Mouse (Mus musculus): ENCODE measurements at regions not wholly inside any gene's neighbourhood (a gene's known extent, or its start where the extent isn't known, plus 50 kb on each side); places are given as distances from the start of the nearest gene placed in this dataset.

- H3K4me2 ChIP-seq (ENCODE audit: low read depth, low read length) = no peak overlapping the region
- H3K4me1 ChIP-seq (ENCODE audit: control insufficient read depth, insufficient read depth, low read length) = no peaks in the 10 kb centered on the region
- no peak overlapping the region for H3K27ac ChIP-seq (ENCODE audit: low read depth, low read length)
- 67% methylated on average over 13 of the region's 13 CpGs for WGBS
- H3K27me3 ChIP-seq (ENCODE audit: control insufficient read depth, insufficient read depth, low read length) = no peaks in the 10 kb centered on the region
- no peak overlapping the region for H3K4me3 ChIP-seq (ENCODE audit: low read depth, low read length)
- H3K36me3 ChIP-seq (ENCODE audit: control insufficient read depth, insufficient read depth, low read length) = no peaks in the 10 kb centered on the region
- no peaks in the 10 kb centered on the region for H3K9me3 ChIP-seq (ENCODE audit: control insufficient read depth, low read length)
- ATAC-seq (ENCODE audit: low read depth) = no peak
- H3K9ac ChIP-seq (replicated peaks; ENCODE audit: low read depth, low read length) = no peak overlapping the region
These were observed 87.0 kb downstream of the Cog6 start for GRCm38 (mm10) chr3:52929827-52930605.

- Histone ChIP-seq H3K9ac (replicated peaks; ENCODE audit: low read depth, low read length) (no peak overlapping the region), H3K4me3 (ENCODE audit: low read depth, low read length) (no peak overlapping the region), H3K27me3 (ENCODE audit: control insufficient read depth, insufficient read depth, low read length) (no peaks in the 10 kb centered on the region), H3K4me2 (ENCODE audit: low read depth, low read length) (no peak overlapping the region), H3K9me3 (ENCODE audit: control insufficient read depth, low read length) (no peaks in the 10 kb centered on the region), H3K4me1 (ENCODE audit: control insufficient read depth, insufficient read depth, low read length) (no peaks in the 10 kb centered on the region), H3K36me3 (ENCODE audit: control insufficient read depth, insufficient read depth, low read length) (no peaks in the 10 kb centered on the region), H3K27ac (ENCODE audit: low read depth, low read length) (no peak overlapping the region)
- 70% methylated on average over 12 of the region's 12 CpGs for WGBS
- no peak for ATAC-seq (ENCODE audit: low read depth)
These were observed 89.6 kb downstream of the Cog6 start for GRCm38 (mm10) chr3:52927361-52927841.

DNA sequence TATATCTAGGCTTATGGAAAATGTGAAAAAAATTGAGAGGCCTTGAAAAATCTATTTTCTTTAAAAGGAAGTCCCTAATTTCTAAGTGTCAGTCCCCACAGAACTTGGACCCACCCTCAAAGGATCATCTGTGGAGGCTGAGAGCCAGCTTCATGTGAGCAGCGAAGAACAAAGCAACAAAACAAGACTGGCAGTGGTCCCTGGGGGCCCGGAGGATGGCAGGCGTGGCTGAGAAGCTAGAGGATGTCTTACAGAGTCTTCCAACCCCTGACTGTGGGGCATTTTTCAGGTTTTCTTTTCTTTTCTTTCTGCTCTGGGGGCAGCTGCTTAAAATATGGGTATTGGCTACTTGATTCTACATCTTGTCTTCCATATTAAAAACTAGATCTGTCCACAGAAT is 90.5 kb downstream of the Cog6 start:
- WGBS = 60% methylated on average over 3 of the region's 3 CpGs
- no peaks in the 10 kb centered on the region for H3K4me1 ChIP-seq (ENCODE audit: control insufficient read depth, insufficient read depth, low read length)
- H3K36me3 ChIP-seq (ENCODE audit: control insufficient read depth, insufficient read depth, low read length) = no peaks in the 10 kb centered on the region
- H3K27ac ChIP-seq (ENCODE audit: low read depth, low read length) = no peak overlapping the region
- H3K4me2 ChIP-seq (ENCODE audit: low read depth, low read length) = no peak overlapping the region
- ATAC-seq (ENCODE audit: low read depth) = no peak
- no peak overlapping the region for H3K4me3 ChIP-seq (ENCODE audit: low read depth, low read length)
- no peak overlapping the region for H3K9ac ChIP-seq (replicated peaks; ENCODE audit: low read depth, low read length)
- H3K27me3 ChIP-seq (ENCODE audit: control insufficient read depth, insufficient read depth, low read length) = no peaks in the 10 kb centered on the region
- no peaks in the 10 kb centered on the region for H3K9me3 ChIP-seq (ENCODE audit: control insufficient read depth, low read length)

GRCm38 (mm10) chr3:52925223-52925622 is 91.8 kb downstream of the Cog6 start:
- Histone ChIP-seq H3K27ac (ENCODE audit: low read depth, low read length) (no peak overlapping the region), H3K9me3 (ENCODE audit: control insufficient read depth, low read length) (no peaks in the 10 kb centered on the region), H3K27me3 (ENCODE audit: control insufficient read depth, insufficient read depth, low read length) (no peaks in the 10 kb centered on the region), H3K36me3 (ENCODE audit: control insufficient read depth, insufficient read depth, low read length) (no peaks in the 10 kb centered on the region), H3K9ac (replicated peaks; ENCODE audit: low read depth, low read length) (no peak overlapping the region), H3K4me1 (ENCODE audit: control insufficient read depth, insufficient read depth, low read length) (no peaks in the 10 kb centered on the region), H3K4me3 (ENCODE audit: low read depth, low read length) (no peak overlapping the region), H3K4me2 (ENCODE audit: low read depth, low read length) (no peak overlapping the region)
- no peak for ATAC-seq (ENCODE audit: low read depth)
- WGBS = 66% methylated on average over 3 of the region's 3 CpGs

DNA sequence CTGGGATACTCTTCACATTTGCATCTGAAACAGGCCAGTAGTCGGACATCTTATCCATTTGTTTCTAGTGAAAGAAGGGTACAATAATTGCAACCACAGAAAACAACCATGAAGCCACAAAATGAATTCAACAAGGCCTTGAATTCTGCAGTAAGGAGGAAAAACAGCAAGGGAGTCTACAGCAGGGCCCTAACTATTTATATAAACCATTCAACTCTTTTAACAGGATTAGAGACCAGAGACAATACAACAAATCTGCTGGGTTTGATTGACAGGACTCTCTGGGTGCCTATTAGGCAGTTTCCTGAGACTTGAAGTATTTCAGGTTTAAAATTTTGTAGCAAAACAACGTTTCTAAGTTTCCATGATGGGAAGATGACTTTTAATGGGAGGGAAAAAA is 92.4 kb downstream of the Cog6 start:
- H3K27ac ChIP-seq (ENCODE audit: low read depth, low read length) = no peak overlapping the region
- no peak overlapping the region for H3K4me2 ChIP-seq (ENCODE audit: low read depth, low read length)
- ATAC-seq (ENCODE audit: low read depth) = no peak
- no peak overlapping the region for H3K4me3 ChIP-seq (ENCODE audit: low read depth, low read length)
- H3K9me3 ChIP-seq (ENCODE audit: control insufficient read depth, low read length) = no peaks in the 10 kb centered on the region; the same call in 1 of the 2 replicates
- no peaks in the 10 kb centered on the region for H3K4me1 ChIP-seq (ENCODE audit: control insufficient read depth, insufficient read depth, low read length)
- 55% methylated on average over 2 of the region's 2 CpGs for WGBS
- H3K27me3 ChIP-seq (ENCODE audit: control insufficient read depth, insufficient read depth, low read length) = no peaks in the 10 kb centered on the region
- H3K36me3 ChIP-seq (ENCODE audit: control insufficient read depth, insufficient read depth, low read length) = no peaks in the 10 kb centered on the region
- no peak overlapping the region for H3K9ac ChIP-seq (replicated peaks; ENCODE audit: low read depth, low read length)

GRCm38 (mm10) chr3:52923824-52924559 is 93.0 kb downstream of the Cog6 start:
- Histone ChIP-seq H3K4me2 (ENCODE audit: low read depth, low read length) (no peak overlapping the region), H3K9me3 (ENCODE audit: control insufficient read depth, low read length) (peaks cover under 1% of the 10 kb centered on the region; the same call in 1 of the 2 replicates), H3K9ac (replicated peaks; ENCODE audit: low read depth, low read length) (no peak overlapping the region), H3K4me3 (ENCODE audit: low read depth, low read length) (no peak overlapping the region), H3K27me3 (ENCODE audit: control insufficient read depth, insufficient read depth, low read length) (no peaks in the 10 kb centered on the region), H3K36me3 (ENCODE audit: control insufficient read depth, insufficient read depth, low read length) (no peaks in the 10 kb centered on the region), H3K27ac (ENCODE audit: low read depth, low read length) (no peak overlapping the region), H3K4me1 (ENCODE audit: control insufficient read depth, insufficient read depth, low read length) (no peaks in the 10 kb centered on the region)
- 84% methylated on average over 4 of the region's 4 CpGs for WGBS
- no peak for ATAC-seq (ENCODE audit: low read depth)

- WGBS = 67% methylated on average over 8 of the region's 8 CpGs
- peaks cover 2% of the 10 kb centered on the region; the same call in 1 of the 2 replicates for H3K9me3 ChIP-seq (ENCODE audit: control insufficient read depth, low read length)
- no peaks in the 10 kb centered on the region for H3K36me3 ChIP-seq (ENCODE audit: control insufficient read depth, insufficient read depth, low read length)
- no peaks in the 10 kb centered on the region for H3K4me1 ChIP-seq (ENCODE audit: control insufficient read depth, insufficient read depth, low read length)
- no peaks in the 10 kb centered on the region for H3K27me3 ChIP-seq (ENCODE audit: control insufficient read depth, insufficient read depth, low read length)
- H3K27ac ChIP-seq (ENCODE audit: low read depth, low read length) = no peak overlapping the region
- no peak overlapping the region for H3K9ac ChIP-seq (replicated peaks; ENCODE audit: low read depth, low read length)
- ATAC-seq (ENCODE audit: low read depth) = no peak
- H3K4me2 ChIP-seq (ENCODE audit: low read depth, low read length) = no peak overlapping the region
- H3K4me3 ChIP-seq (ENCODE audit: low read depth, low read length) = no peak overlapping the region
These were observed 94.6 kb downstream of the Cog6 start for GRCm38 (mm10) chr3:52922411-52922810.

DNA sequence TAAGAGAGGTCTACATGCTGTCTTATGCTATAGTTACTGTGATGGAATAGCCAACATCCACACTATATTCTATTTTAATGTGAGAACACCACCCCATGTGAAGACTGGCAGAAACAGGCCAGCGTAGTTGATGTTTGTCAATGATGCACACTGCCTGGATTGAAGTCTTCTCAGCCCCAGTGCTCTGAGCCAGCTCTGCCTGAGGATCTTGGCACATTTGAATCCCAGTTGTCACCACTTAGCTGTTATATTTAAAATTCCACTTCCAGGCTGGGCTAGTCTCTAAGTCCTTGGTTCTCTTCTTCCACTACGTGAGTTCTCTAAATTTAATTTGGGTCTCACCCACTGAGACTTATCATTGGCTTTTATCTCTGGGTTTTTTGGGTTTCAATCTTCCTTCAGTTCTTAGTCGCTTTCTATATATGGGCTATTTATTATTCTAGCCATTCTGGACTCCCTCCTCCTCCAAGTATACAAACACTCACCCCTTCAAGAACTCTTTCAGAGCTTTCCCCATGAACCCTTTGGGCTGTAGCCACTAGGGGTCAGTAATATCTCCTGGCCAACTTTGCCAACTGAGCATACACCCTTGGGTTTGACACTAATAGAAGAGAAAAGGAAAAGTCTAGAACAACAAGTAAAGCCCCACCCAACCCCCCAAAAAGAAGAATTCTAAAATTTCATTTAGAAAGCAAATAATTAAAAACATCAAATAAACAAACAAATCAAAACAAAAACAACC is 110.0 kb downstream of the Cog6 start:
- no peak overlapping the region for H3K4me3 ChIP-seq (ENCODE audit: low read depth, low read length)
- ATAC-seq (ENCODE audit: low read depth) = no peak
- no peaks in the 10 kb centered on the region for H3K4me1 ChIP-seq (ENCODE audit: control insufficient read depth, insufficient read depth, low read length)
- H3K9me3 ChIP-seq (ENCODE audit: control insufficient read depth, low read length) = no peaks in the 10 kb centered on the region
- no peak overlapping the region for H3K4me2 ChIP-seq (ENCODE audit: low read depth, low read length)
- no peak overlapping the region for H3K9ac ChIP-seq (replicated peaks; ENCODE audit: low read depth, low read length)
- no peak overlapping the region for H3K27ac ChIP-seq (ENCODE audit: low read depth, low read length)
- H3K27me3 ChIP-seq (ENCODE audit: control insufficient read depth, insufficient read depth, low read length) = no peaks in the 10 kb centered on the region
- H3K36me3 ChIP-seq (ENCODE audit: control insufficient read depth, insufficient read depth, low read length) = no peaks in the 10 kb centered on the region
- WGBS = 90% methylated on average over 3 of the region's 3 CpGs

GRCm38 (mm10) chr3:52904028-52904427 is 113.0 kb downstream of the Cog6 start:
- H3K27ac ChIP-seq (ENCODE audit: low read depth, low read length) = no peak overlapping the region
- no peaks in the 10 kb centered on the region for H3K4me1 ChIP-seq (ENCODE audit: control insufficient read depth, insufficient read depth, low read length)
- H3K9me3 ChIP-seq (ENCODE audit: control insufficient read depth, low read length) = no peaks in the 10 kb centered on the region
- no peaks in the 10 kb centered on the region for H3K27me3 ChIP-seq (ENCODE audit: control insufficient read depth, insufficient read depth, low read length)
- no peak overlapping the region for H3K9ac ChIP-seq (replicated peaks; ENCODE audit: low read depth, low read length)
- no peak for ATAC-seq (ENCODE audit: low read depth)
- H3K4me3 ChIP-seq (ENCODE audit: low read depth, low read length) = no peak overlapping the region
- no peak overlapping the region for H3K4me2 ChIP-seq (ENCODE audit: low read depth, low read length)
- no peaks in the 10 kb centered on the region for H3K36me3 ChIP-seq (ENCODE audit: control insufficient read depth, insufficient read depth, low read length)
- 67% methylated on average over 3 of the region's 3 CpGs for WGBS

All from neural tube, embryonic 14.5 days (tissue).